In genomic region chr2:35462791-35463281, GRCm38 (mm10) we compare ENCODE assay signal across 8 mouse cellular contexts. TPM values are rescaled to one million over a fixed set of nuclear protein-coding genes. Genes with fewer than 3 reads are reported as not detected.
DNase-seq lines count a peak whose midpoint lies in the region; ATAC-seq and TF ChIP-seq lines count a peak whose summit lies in the region.

Gene Ggta1 (minus strand): TSS chr2:35463231.

- no peaks in the 10 kb centered on the region for H3K9me3 ChIP-seq in heart, embryonic 14.5 days (ENCODE audit: control insufficient read depth, low read length)
- no peaks in the 10 kb centered on the region for H3K9me3 ChIP-seq in neural tube, embryonic 15.5 days (replicated peaks)

- no peaks in the 10 kb centered on the region for H3K27me3 ChIP-seq in spleen, adult 2 months (ENCODE audit: control insufficient read depth, insufficient read depth, low read length)
- no peaks in the 10 kb centered on the region for H3K27me3 ChIP-seq in heart, embryonic 14.5 days (ENCODE audit: control insufficient read depth, insufficient read depth, low read length)
- peaks cover 22% of the 10 kb centered on the region for H3K27me3 ChIP-seq in neural tube, embryonic 15.5 days (replicated peaks)

- DNase-seq in spleen, adult 2 months (ENCODE audit: low read depth in 1 of 2, low spot score in 2 of 2) = no peak
- DNase-seq in spleen, adult 12 weeks (ENCODE audit: low spot score) = no peak
- DNase-seq in liver = peak; percentile 25
- DNase-seq in right cerebral cortex, postnatal 36 days (ENCODE audit: low spot score in 2 of 2) = no peak
- no peak for DNase-seq in left cerebral cortex, postnatal 14 days (ENCODE audit: low spot score in 2 of 2)

- H3K36me3 ChIP-seq in spleen, adult 2 months (ENCODE audit: control insufficient read depth, insufficient read depth, low read length) = no peaks in the 10 kb centered on the region
- peaks cover under 1% of the 10 kb centered on the region; the same call in 1 of the 2 replicates for H3K36me3 ChIP-seq in heart, embryonic 14.5 days (ENCODE audit: control insufficient read depth, insufficient read depth, low read length)
- no peaks in the 10 kb centered on the region for H3K36me3 ChIP-seq in neural tube, embryonic 15.5 days

- intact Hi-C loops in left cerebral cortex, postnatal 14 days (cut with DNase I) = no loop called here

- H3K9ac ChIP-seq in heart, embryonic 14.5 days (ENCODE audit: low read length) = peak within 1 kb of the TSS; percentile 86
- peak within 1 kb of the TSS; percentile 58 for H3K9ac ChIP-seq in neural tube, embryonic 15.5 days (replicated peaks)

- TF ChIP-seq POLR2A in spleen, adult 2 months (IDR thresholded peaks at IDR 0.05; ENCODE audit: low read depth, low read length) = no peak
- TF ChIP-seq POLR2A in bone marrow, adult 2 months (IDR thresholded peaks at IDR 0.05; ENCODE audit: borderline replicate concordance, control insufficient read depth, low read depth, low read length) = no peak

- no peak for TF ChIP-seq CTCF in spleen, adult 2 months (IDR thresholded peaks at IDR 0.05; ENCODE audit: extremely low read depth, insufficient read depth, insufficient read length, insufficient replicate concordance)
- no peak for TF ChIP-seq CTCF in bone marrow, adult 2 months (IDR thresholded peaks at IDR 0.05; ENCODE audit: control insufficient read depth, insufficient read depth, low read length)

- peak within 1 kb of the TSS; percentile 95 for H3K4me2 ChIP-seq in heart, embryonic 14.5 days (ENCODE audit: low read length)
- H3K4me2 ChIP-seq in neural tube, embryonic 15.5 days = peak within 1 kb of the TSS; percentile 98

- ATAC-seq in heart, embryonic 14.5 days (ENCODE audit: insufficient number of reproducible peaks, insufficient read depth, low FRiP score, low read depth) = no peak
- no peak for ATAC-seq in neural tube, embryonic 15.5 days (ENCODE audit: low FRiP score)

- peaks cover 25% of the 10 kb centered on the region for H3K4me1 ChIP-seq in spleen, adult 2 months (ENCODE audit: control insufficient read depth, insufficient read depth, insufficient read length)
- H3K4me1 ChIP-seq in bone marrow, adult 2 months (ENCODE audit: control insufficient read depth, insufficient read depth, low read length) = peaks cover 5% of the 10 kb centered on the region; the same call in 1 of the 2 replicates
- H3K4me1 ChIP-seq in heart, embryonic 14.5 days (ENCODE audit: control insufficient read depth in 2 of 2, insufficient read depth in 2 of 2, low read length in 2 of 2) = peaks cover 13 to 20% of the 10 kb centered on the region in 2 experiments
- H3K4me1 ChIP-seq in neural tube, embryonic 15.5 days = peaks cover 16% of the 10 kb centered on the region

- H3K27ac ChIP-seq in spleen, adult 2 months (ENCODE audit: insufficient read depth, low read length) = peak within 1 kb of the TSS; percentile 93
- H3K27ac ChIP-seq in bone marrow, adult 2 months (ENCODE audit: control insufficient read depth, insufficient read depth, low read depth, low read length, poor library complexity) = peak within 1 kb of the TSS; percentile 73
- H3K27ac ChIP-seq in heart, embryonic 14.5 days (replicated peaks in 1 of 2; ENCODE audit: control insufficient read depth in 1 of 2, insufficient read depth in 1 of 2, low read depth in 2 of 2, low read length in 2 of 2) = peak within 1 kb of the TSS; percentile 80 to 89
- H3K27ac ChIP-seq in neural tube, embryonic 15.5 days (replicated peaks) = peak within 1 kb of the TSS; percentile 9; the same call in 1 of the 2 replicates

- peak within 1 kb of the TSS; percentile 76 for H3K4me3 ChIP-seq in spleen, adult 2 months (ENCODE audit: extremely low read depth, insufficient read depth, insufficient read length)
- H3K4me3 ChIP-seq in bone marrow, adult 2 months (replicated peaks; ENCODE audit: control insufficient read depth, low read depth, low read length) = peak within 1 kb of the TSS; percentile 90
- peak within 1 kb of the TSS; percentile 67 to 77 for H3K4me3 ChIP-seq in heart, embryonic 14.5 days (ENCODE audit: control insufficient read depth in 1 of 2, insufficient read depth in 1 of 2, low read depth in 1 of 2, low read length in 2 of 2)
- peak within 1 kb of the TSS; percentile 56 for H3K4me3 ChIP-seq in neural tube, embryonic 15.5 days (replicated peaks)

- 9% methylated on average over 7 of the region's 7 CpGs for WGBS in spleen, adult 2 months
- WGBS in bone marrow, adult 2 months = 7% methylated on average over 7 of the region's 7 CpGs
- WGBS in heart, embryonic 14.5 days = 15% methylated on average over 7 of the region's 7 CpGs
- WGBS in neural tube, embryonic 15.5 days = 20% methylated on average over 7 of the region's 7 CpGs

RNA-seq across cellular contexts. Expression of gene Ggta1, which starts in this region (rescaled TPM):
- polyA plus RNA-seq in spleen, adult 2 months (2012; rRNA removed) = 20.1 and 21.6 TPM in 2 replicates
- polyA plus RNA-seq in bone marrow, adult 2 months (2011; ENCODE audit: insufficient read depth, insufficient read length, low replicate concordance, missing spikeins) = 7.3 and 16.2 TPM in 2 replicates
- 37.9 and 39.4 TPM in 2 replicates for polyA plus RNA-seq in heart, embryonic 14.5 days (2014; fragmentation: Nextera tagmentation; extraction: Ambion mirVana)
- 7.4 and 14.2 TPM in 2 replicates for polyA plus RNA-seq in neural tube, embryonic 15.5 days (2015; fragmentation: Nextera tagmentation; extraction: Ambion mirVana)
- 1 to 10 TPM; 2.9 to 3.5 TPM for total RNA-seq in left cerebral cortex, postnatal 14 days (2021)

Comparison
In these comparisons a context has a peak if more than half of its experiments do, and no peak if none do; other contexts are left out.
1. H3K27ac ChIP-seq: peak in every context shown above with its lines; median percentile 93 in spleen, adult 2 months; 84 in heart, embryonic 14.5 days; 73 in bone marrow, adult 2 months; 9 in neural tube, embryonic 15.5 days.